23 mouse cellular contexts compared by ENCODE assay signal in genomic region chr11:94632988-94633387, GRCm38 (mm10). TPM values are rescaled to one million over a fixed set of nuclear protein-coding genes. Genes with fewer than 3 reads are reported as not detected.
A peak's percentile ranks its signal among the peaks of the same experiment; 100 is the strongest.
DNase-seq lines count a peak whose midpoint lies in the region; ATAC-seq and TF ChIP-seq lines count a peak whose summit lies in the region.
"Had no signal": no experiment of that assay in that cellular context is flagged by ENCODE, and none has a peak within 500 bp of the region (broad histone marks: within the 10 kb centered on the region; RNA-seq: fewer than 3 reads in every experiment).

No protein-coding gene starts in this region.

- H3K79me2 ChIP-seq in liver, adult 2 months (ENCODE audit: control insufficient read depth, insufficient read depth, low read length), result peaks cover 9% of the 10 kb centered on the region; the same call in 1 of the 2 replicates

- TF ChIP-seq POLR2A in liver, adult 2 months (IDR thresholded peaks at IDR 0.05; ENCODE audit: extremely low read depth, insufficient read depth, low read length), result no peak
- TF ChIP-seq POLR2A in small intestine, adult 2 months (IDR thresholded peaks at IDR 0.05; ENCODE audit: low read depth, low read length), result peak; percentile 61; the same call in 1 of the 2 replicates

- no peaks in the 10 kb centered on the region for H3K9me3 ChIP-seq in liver, embryonic 12.5 days (replicated peaks)
- H3K9me3 ChIP-seq in intestine, embryonic 15.5 days, result no peaks in the 10 kb centered on the region
- H3K9me3 ChIP-seq in intestine, embryonic 16.5 days (ENCODE audit: control insufficient read depth, low read length), result no peaks in the 10 kb centered on the region
- H3K9me3 ChIP-seq: embryonic facial prominence, embryonic 13.5 days; embryonic facial prominence, embryonic 15.5 days; forebrain, embryonic 13.5 days; forebrain, embryonic 15.5 days had no signal

- ATAC-seq in liver, embryonic 12.5 days, result no peak
- ATAC-seq in intestine, embryonic 15.5 days, result peak; percentile 78
- peak; percentile 87 for ATAC-seq in intestine, embryonic 16.5 days
- ATAC-seq: forebrain, embryonic 13.5 days; forebrain, embryonic 15.5 days had no signal

- DNase-seq in liver, adult 2 months (ENCODE audit: extremely low read depth, low read depth, low spot score), result peak; percentile 62
- DNase-seq in frontal cortex, postnatal 14 days (ENCODE audit: low spot score in 2 of 2), result no peak
- DNase-seq in kidney, adult 9 months, result no peak
- no peak for DNase-seq in layer of hippocampus, adult 2 months (ENCODE audit: low spot score in 2 of 2)
- DNase-seq: adrenal gland, adult 2 months; adrenal gland, postnatal 10 days; adrenal gland, postnatal 25 days; cerebellum, adult 11 months; cerebellum, adult 18-20 months; cerebellum, adult 8-10 months; cerebellum, adult 9-11 months; cerebellum, postnatal 14 days; cerebellum, postnatal 36 days; embryo, embryonic 11 days had no signal

- no peak for TF ChIP-seq CTCF in liver, adult 2 months (IDR thresholded peaks at IDR 0.05; ENCODE audit: low read depth, low read length)
- no peak for TF ChIP-seq CTCF in small intestine, adult 2 months (IDR thresholded peaks at IDR 0.05; ENCODE audit: extremely low read depth, insufficient read length, insufficient replicate concordance, low read depth, low read length)
- no peak for TF ChIP-seq CTCF in layer of hippocampus, adult 2 months (conservative IDR thresholded peaks at IDR 0.05)

- H3K4me3 ChIP-seq in liver, adult 2 months (ENCODE audit: insufficient read depth, low read depth, low read length), result no peak overlapping the region
- H3K4me3 ChIP-seq in liver, embryonic 12.5 days, result no peak overlapping the region
- no peak overlapping the region for H3K4me3 ChIP-seq in intestine, embryonic 15.5 days (replicated peaks)
- no peak overlapping the region for H3K4me3 ChIP-seq in intestine, embryonic 16.5 days (ENCODE audit: low read length)
- peak overlapping the region; percentile 34; the same call in 1 of the 2 replicates for H3K4me3 ChIP-seq in small intestine, adult 2 months (ENCODE audit: low read depth, low read length)
- H3K4me3 ChIP-seq in layer of hippocampus, adult 2 months, result no peak overlapping the region
- H3K4me3 ChIP-seq: embryonic facial prominence, embryonic 13.5 days; embryonic facial prominence, embryonic 15.5 days; erythroblast, embryonic 14.5 days; forebrain, embryonic 13.5 days; forebrain, embryonic 15.5 days had no signal

- no peak overlapping the region for H3K27ac ChIP-seq in liver, adult 2 months (replicated peaks; ENCODE audit: insufficient read depth, low read depth, low read length)
- no peak overlapping the region for H3K27ac ChIP-seq in liver, embryonic 12.5 days
- 0 out of 2 replicates have a peak overlapping the region, but pooled peaks have one; percentile 36 for H3K27ac ChIP-seq in intestine, embryonic 15.5 days
- H3K27ac ChIP-seq in intestine, embryonic 16.5 days (ENCODE audit: low read length), result peak overlapping the region; percentile 73; the same call in 1 of the 2 replicates
- peak overlapping the region; percentile 97 for H3K27ac ChIP-seq in small intestine, adult 2 months (ENCODE audit: insufficient read depth, low read depth, low read length)
- no peak overlapping the region for H3K27ac ChIP-seq in layer of hippocampus, adult 2 months
- H3K27ac ChIP-seq: embryonic facial prominence, embryonic 13.5 days; embryonic facial prominence, embryonic 15.5 days; forebrain, embryonic 13.5 days; forebrain, embryonic 15.5 days had no signal

- no peaks in the 10 kb centered on the region for H3K27me3 ChIP-seq in liver, adult 2 months (ENCODE audit: control insufficient read depth, insufficient read depth, low read length)
- H3K27me3 ChIP-seq in liver, embryonic 12.5 days (replicated peaks), result no peaks in the 10 kb centered on the region
- H3K27me3 ChIP-seq in intestine, embryonic 15.5 days (replicated peaks), result no peaks in the 10 kb centered on the region
- no peaks in the 10 kb centered on the region for H3K27me3 ChIP-seq in intestine, embryonic 16.5 days (replicated peaks; ENCODE audit: control insufficient read depth, insufficient read depth, low read length)
- H3K27me3 ChIP-seq in small intestine, adult 2 months (ENCODE audit: control insufficient read depth, insufficient read depth, low read length), result no peaks in the 10 kb centered on the region
- H3K27me3 ChIP-seq: embryonic facial prominence, embryonic 13.5 days; embryonic facial prominence, embryonic 15.5 days; forebrain, embryonic 13.5 days; forebrain, embryonic 15.5 days had no signal

- WGBS in liver, adult 2 months, result 53% methylated on average over 8 of the region's 8 CpGs
- 81% methylated on average over 8 of the region's 8 CpGs for WGBS in liver, embryonic 12.5 days (ENCODE audit: insufficient replicate concordance)
- 74% methylated on average over 8 of the region's 8 CpGs for WGBS in intestine, embryonic 15.5 days
- 67% methylated on average over 8 of the region's 8 CpGs for WGBS in intestine, embryonic 16.5 days
- WGBS in small intestine, adult 2 months, result 33% methylated on average over 8 of the region's 8 CpGs

- H3K36me3 ChIP-seq in liver, adult 2 months (ENCODE audit: control insufficient read depth, insufficient read depth, low read length), result peaks cover 18% of the 10 kb centered on the region
- peaks cover 68% of the 10 kb centered on the region for H3K36me3 ChIP-seq in liver, embryonic 12.5 days
- peaks cover 43% of the 10 kb centered on the region for H3K36me3 ChIP-seq in intestine, embryonic 15.5 days
- peaks cover 30% of the 10 kb centered on the region for H3K36me3 ChIP-seq in intestine, embryonic 16.5 days (ENCODE audit: control insufficient read depth, insufficient read depth, low read length)
- H3K36me3 ChIP-seq in small intestine, adult 2 months (ENCODE audit: control insufficient read depth, insufficient read depth, low read length), result peaks cover 60% of the 10 kb centered on the region

- no peak overlapping the region for H3K4me2 ChIP-seq in liver, embryonic 12.5 days
- no peak overlapping the region for H3K4me2 ChIP-seq in intestine, embryonic 15.5 days (replicated peaks)
- no peak overlapping the region for H3K4me2 ChIP-seq in intestine, embryonic 16.5 days (ENCODE audit: low read depth, low read length)
- H3K4me2 ChIP-seq: embryonic facial prominence, embryonic 13.5 days; embryonic facial prominence, embryonic 15.5 days; forebrain, embryonic 13.5 days; forebrain, embryonic 15.5 days had no signal

- no peak overlapping the region for H3K9ac ChIP-seq in liver, adult 2 months (ENCODE audit: low read depth, low read length)
- H3K9ac ChIP-seq in liver, embryonic 12.5 days, result no peak overlapping the region
- H3K9ac ChIP-seq in intestine, embryonic 15.5 days, result no peak overlapping the region
- H3K9ac ChIP-seq in intestine, embryonic 16.5 days (ENCODE audit: low read depth, low read length), result no peak overlapping the region
- H3K9ac ChIP-seq: embryonic facial prominence, embryonic 13.5 days; embryonic facial prominence, embryonic 15.5 days; forebrain, embryonic 13.5 days; forebrain, embryonic 15.5 days had no signal

- peaks cover 19% of the 10 kb centered on the region for H3K4me1 ChIP-seq in liver, adult 2 months (ENCODE audit: control insufficient read depth, insufficient read depth, low read length)
- peaks cover 19% of the 10 kb centered on the region for H3K4me1 ChIP-seq in liver, embryonic 12.5 days
- H3K4me1 ChIP-seq in intestine, embryonic 15.5 days (replicated peaks), result peaks cover 10% of the 10 kb centered on the region; the same call in 1 of the 2 replicates
- peaks cover 16% of the 10 kb centered on the region; the same call in 1 of the 2 replicates for H3K4me1 ChIP-seq in intestine, embryonic 16.5 days (ENCODE audit: control insufficient read depth, insufficient read depth, low read length)
- H3K4me1 ChIP-seq in small intestine, adult 2 months (ENCODE audit: control insufficient read depth, insufficient read depth, insufficient read length, low read length), result peaks cover 27% of the 10 kb centered on the region

RNA-seq across cellular contexts. Expression of gene Lrrc59, which starts 3.4 kb away (rescaled TPM):
- total RNA-seq in liver, adult 2 months (2014; rRNA removed), result 40.6 and 46.3 TPM in 2 replicates
- 41.2 and 43.8 TPM in 2 replicates for polyA plus RNA-seq in liver, adult 2 months (2012; rRNA removed)
- 182 and 186 TPM in 2 replicates for polyA plus RNA-seq in liver, embryonic 12.5 days (2016; fragmentation: Nextera tagmentation; extraction: Ambion mirVana)
- 232 and 251 TPM in 2 replicates for polyA plus RNA-seq in intestine, embryonic 15.5 days (2015; fragmentation: Nextera tagmentation; extraction: Ambion mirVana)
- 254 and 256 TPM in 2 replicates for polyA plus RNA-seq in intestine, embryonic 16.5 days (2015; fragmentation: Nextera tagmentation; extraction: Ambion mirVana)
- 88.1 and 169 TPM in 2 replicates for polyA plus RNA-seq in small intestine, adult 2 months (2012; rRNA removed)
- 10 to 100 TPM; 74.8 to 75.8 TPM for total RNA-seq in layer of hippocampus, adult 2 months (2021)

RNA-seq across cellular contexts. Expression of gene Mrpl27, which starts 20.6 kb away (rescaled TPM):
- 87.4 and 112 TPM in 2 replicates for total RNA-seq in liver, adult 2 months (2014; rRNA removed)
- 68.7 and 74.6 TPM in 2 replicates for polyA plus RNA-seq in liver, adult 2 months (2012; rRNA removed)
- polyA plus RNA-seq in liver, embryonic 12.5 days (2016; fragmentation: Nextera tagmentation; extraction: Ambion mirVana), result 89.1 and 95.3 TPM in 2 replicates
- 134 and 148 TPM in 2 replicates for polyA plus RNA-seq in intestine, embryonic 15.5 days (2015; fragmentation: Nextera tagmentation; extraction: Ambion mirVana)
- polyA plus RNA-seq in intestine, embryonic 16.5 days (2015; fragmentation: Nextera tagmentation; extraction: Ambion mirVana), result 141 and 151 TPM in 2 replicates
- polyA plus RNA-seq in small intestine, adult 2 months (2012; rRNA removed), result 25.8 and 45.7 TPM in 2 replicates
- total RNA-seq in layer of hippocampus, adult 2 months (2021), result 10 to 100 TPM; 60.8 to 66.0 TPM

RNA-seq across cellular contexts. Expression of gene Eme1, which starts 20.8 kb away (rescaled TPM):
- 0.09 and 0.27 TPM in 2 replicates for total RNA-seq in liver, adult 2 months (2014; rRNA removed)
- polyA plus RNA-seq in liver, adult 2 months (2012; rRNA removed), result 0.12 TPM in 1 of 2 replicates, not detected in the other
- polyA plus RNA-seq in liver, embryonic 12.5 days (2016; fragmentation: Nextera tagmentation; extraction: Ambion mirVana), result 22.7 and 25.0 TPM in 2 replicates
- polyA plus RNA-seq in intestine, embryonic 15.5 days (2015; fragmentation: Nextera tagmentation; extraction: Ambion mirVana), result 16.2 and 18.0 TPM in 2 replicates
- polyA plus RNA-seq in intestine, embryonic 16.5 days (2015; fragmentation: Nextera tagmentation; extraction: Ambion mirVana), result 14.4 and 16.0 TPM in 2 replicates
- polyA plus RNA-seq in small intestine, adult 2 months (2012; rRNA removed), result 0.85 and 2.8 TPM in 2 replicates
- under 1 TPM; 0.27 to 0.41 TPM for total RNA-seq in layer of hippocampus, adult 2 months (2021)

RNA-seq across cellular contexts. Expression of gene Acsf2, which starts 31.3 kb away (rescaled TPM):
- 42.4 and 43.4 TPM in 2 replicates for total RNA-seq in liver, adult 2 months (2014; rRNA removed)
- 81.9 and 97.8 TPM in 2 replicates for polyA plus RNA-seq in liver, adult 2 months (2012; rRNA removed)
- 1.1 and 1.2 TPM in 2 replicates for polyA plus RNA-seq in liver, embryonic 12.5 days (2016; fragmentation: Nextera tagmentation; extraction: Ambion mirVana)
- 3.0 and 4.2 TPM in 2 replicates for polyA plus RNA-seq in intestine, embryonic 15.5 days (2015; fragmentation: Nextera tagmentation; extraction: Ambion mirVana)
- 3.0 and 3.3 TPM in 2 replicates for polyA plus RNA-seq in intestine, embryonic 16.5 days (2015; fragmentation: Nextera tagmentation; extraction: Ambion mirVana)
- polyA plus RNA-seq in small intestine, adult 2 months (2012; rRNA removed), result 21.1 and 50.5 TPM in 2 replicates
- 10 to 100 TPM; 18.7 to 19.5 TPM for total RNA-seq in layer of hippocampus, adult 2 months (2021)

RNA-seq across cellular contexts. Expression of gene Xylt2, which starts 44.3 kb away (rescaled TPM):
- total RNA-seq in liver, adult 2 months (2014; rRNA removed), result 11.4 and 12.6 TPM in 2 replicates
- 18.9 and 19.7 TPM in 2 replicates for polyA plus RNA-seq in liver, adult 2 months (2012; rRNA removed)
- 7.0 and 7.1 TPM in 2 replicates for polyA plus RNA-seq in liver, embryonic 12.5 days (2016; fragmentation: Nextera tagmentation; extraction: Ambion mirVana)
- 16.1 and 16.6 TPM in 2 replicates for polyA plus RNA-seq in intestine, embryonic 15.5 days (2015; fragmentation: Nextera tagmentation; extraction: Ambion mirVana)
- polyA plus RNA-seq in intestine, embryonic 16.5 days (2015; fragmentation: Nextera tagmentation; extraction: Ambion mirVana), result 11.3 and 11.6 TPM in 2 replicates
- polyA plus RNA-seq in small intestine, adult 2 months (2012; rRNA removed), result 12.2 and 27.0 TPM in 2 replicates
- total RNA-seq in layer of hippocampus, adult 2 months (2021), result 10 to 100 TPM; 25.5 to 27.7 TPM

Comparison
In these comparisons a context has a peak if more than half of its experiments do, and no peak if none do; other contexts are left out.
1. H3K27ac ChIP-seq: peak in intestine, embryonic 15.5 days (single experiment), intestine, embryonic 16.5 days (single experiment) and small intestine, adult 2 months (single experiment); none in liver, adult 2 months (single experiment), liver, embryonic 12.5 days (single experiment) and layer of hippocampus, adult 2 months (single experiment).